Mouse (Mus musculus): ENCODE data around the gene BC024978. TPM values are rescaled to one million over a fixed set of nuclear protein-coding genes. Genes with fewer than 3 reads are reported as not detected.
A peak's percentile ranks its signal among the peaks of the same experiment; 100 is the strongest.
"Not testable (repeated sequence)": the region's sequence is repeated elsewhere in the genome, so short reads cannot be mapped to it uniquely, and the experiment has no call there.

The BC024978 gene
- polyA plus RNA-seq, 1 experiment from 2014 or later = 2.5 TPM

DNA sequence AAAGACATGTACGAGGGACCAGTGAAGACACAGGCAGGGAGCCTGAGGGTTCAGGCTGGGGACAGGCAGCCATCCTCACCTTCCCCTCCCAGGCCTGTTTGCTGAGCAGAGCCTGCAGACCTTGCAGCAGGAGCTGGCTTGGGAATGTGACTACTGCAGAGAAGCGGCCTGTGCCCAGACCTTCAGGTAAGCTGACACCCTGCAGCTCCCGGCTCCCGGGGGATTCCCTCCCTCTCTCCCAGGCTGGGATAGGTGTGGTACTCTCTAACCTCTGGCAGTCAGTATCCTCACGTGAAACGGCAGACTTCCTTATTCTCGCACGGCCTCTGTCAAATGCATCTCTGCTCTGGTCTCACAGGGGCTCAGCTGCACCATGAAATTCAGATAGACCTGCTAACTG is 47.6 kb downstream of the BC024978 start:
- H3K36me3 ChIP-seq (ENCODE audit: insufficient read depth, low read length) = peaks cover 13% of the 10 kb centered on the region; the same call in 1 of the 2 replicates
- no peak overlapping the region for H3K9ac ChIP-seq (replicated peaks; ENCODE audit: low read depth)
- no peaks in the 10 kb centered on the region for H3K9me3 ChIP-seq (ENCODE audit: low read length)
- H3K4me2 ChIP-seq (replicated peaks; ENCODE audit: low read depth, low read length) = no peak overlapping the region
- no peak for ATAC-seq
- no peaks in the 10 kb centered on the region for H3K4me1 ChIP-seq (ENCODE audit: insufficient read depth, low read depth, low read length)
- 43% methylated on average over 8 of the region's 8 CpGs for WGBS
- H3K27me3 ChIP-seq (replicated peaks; ENCODE audit: insufficient read depth, low read length) = no peaks in the 10 kb centered on the region
- DNase-seq (ENCODE audit: low spot score) = no peak
- H3K4me3 ChIP-seq (ENCODE audit: low read depth, low read length) = no peak overlapping the region
- TF ChIP-seq EP300 (IDR thresholded peaks at IDR 0.05) = no peak
- no peak overlapping the region for H3K27ac ChIP-seq (ENCODE audit: low read length)

DNA sequence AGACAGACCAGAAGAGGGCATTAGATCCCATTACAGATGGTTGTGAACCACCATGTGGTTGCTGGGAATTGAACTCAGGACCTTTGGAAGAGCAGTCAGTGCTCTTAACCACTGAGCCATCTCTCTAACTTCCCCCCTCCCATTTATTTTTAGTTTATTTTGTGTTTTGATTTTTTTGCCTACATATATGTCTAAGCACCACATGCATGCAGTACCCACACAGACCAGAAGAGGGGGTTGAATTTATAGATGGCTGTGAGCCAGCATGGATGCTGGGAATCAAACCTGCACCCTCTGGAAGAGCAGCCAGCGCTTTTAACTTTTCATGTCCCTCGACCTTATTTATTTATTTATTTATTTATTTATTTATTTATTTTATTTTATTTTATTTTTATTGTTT is 48.5 kb downstream of the BC024978 start:
- H3K27ac ChIP-seq (ENCODE audit: low read length); H3K4me2 ChIP-seq (replicated peaks; ENCODE audit: low read depth, low read length); H3K4me1 ChIP-seq (ENCODE audit: insufficient read depth, low read depth, low read length); H3K9ac ChIP-seq (replicated peaks; ENCODE audit: low read depth); ATAC-seq; H3K9me3 ChIP-seq (ENCODE audit: low read length); H3K27me3 ChIP-seq (replicated peaks; ENCODE audit: insufficient read depth, low read length); H3K4me3 ChIP-seq (ENCODE audit: low read depth, low read length): not testable (repeated sequence)
- 91% methylated on average over 2 of the region's 2 CpGs for WGBS
- peaks cover 13% of the 10 kb centered on the region; the same call in 1 of the 2 replicates for H3K36me3 ChIP-seq (ENCODE audit: insufficient read depth, low read length)
- peak; percentile 63 for TF ChIP-seq CTCF (IDR thresholded peaks at IDR 0.05)
- peak; percentile 19 for DNase-seq (ENCODE audit: low spot score)

DNA sequence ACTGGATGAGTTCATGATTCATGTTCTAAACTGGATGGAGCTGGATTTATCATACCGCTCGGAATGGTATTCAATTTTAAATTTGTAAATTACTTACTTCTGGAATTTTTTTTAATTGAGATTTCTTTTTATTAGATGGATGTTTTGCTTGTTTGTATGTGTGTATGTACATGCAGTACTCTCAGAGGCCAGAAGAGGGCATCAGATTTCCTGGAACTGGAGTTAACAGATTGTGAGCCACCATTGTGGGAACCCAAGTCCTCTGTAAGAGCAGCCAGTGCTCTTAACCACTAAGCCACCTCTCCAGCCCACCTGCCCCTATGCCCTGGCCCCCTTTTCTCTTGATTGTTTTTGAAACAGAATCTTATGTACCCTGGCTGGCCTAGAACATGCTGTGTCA is 53.6 kb downstream of the BC024978 start:
- DNase-seq (ENCODE audit: low spot score) (peak; percentile 49), ATAC-seq (no peak)
- no peaks in the 10 kb centered on the region for H3K4me1 ChIP-seq (ENCODE audit: insufficient read depth, low read depth, low read length)
- no peak overlapping the region for H3K27ac ChIP-seq (ENCODE audit: low read length)
- peaks cover 10% of the 10 kb centered on the region; the same call in 1 of the 2 replicates for H3K36me3 ChIP-seq (ENCODE audit: insufficient read depth, low read length)
- H3K9ac ChIP-seq (replicated peaks; ENCODE audit: low read depth) = no peak overlapping the region
- no peaks in the 10 kb centered on the region for H3K27me3 ChIP-seq (replicated peaks; ENCODE audit: insufficient read depth, low read length)
- no peak overlapping the region for H3K4me2 ChIP-seq (replicated peaks; ENCODE audit: low read depth, low read length)
- no peak for TF ChIP-seq EP300 (IDR thresholded peaks at IDR 0.05)
- TF ChIP-seq CTCF (IDR thresholded peaks at IDR 0.05) = peak; percentile 64
- no peaks in the 10 kb centered on the region for H3K9me3 ChIP-seq (ENCODE audit: low read length)
- H3K4me3 ChIP-seq (ENCODE audit: low read depth, low read length) = no peak overlapping the region
- 93% methylated on average over 2 of the region's 2 CpGs for WGBS

DNA sequence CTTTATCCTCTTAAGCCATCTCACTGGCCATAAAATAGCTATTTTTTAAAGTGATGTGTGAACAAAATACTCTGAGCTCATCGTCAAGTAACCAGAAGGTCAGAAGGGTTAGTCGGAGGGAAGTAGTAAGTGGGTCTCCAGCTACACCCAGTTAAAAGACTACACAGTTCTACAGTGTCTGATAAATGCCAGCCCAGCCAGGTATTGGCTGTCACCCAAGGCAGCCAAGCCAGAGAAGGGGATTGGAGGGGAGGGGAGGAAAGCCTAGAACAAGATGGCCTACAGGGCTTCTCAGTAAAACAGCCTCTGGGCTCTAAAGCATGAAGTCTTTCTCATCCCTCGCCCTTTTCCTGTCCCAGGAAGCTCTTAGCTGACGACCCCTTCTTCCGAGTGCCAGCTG is 54.3 kb downstream of the BC024978 start:
- H3K27me3 ChIP-seq (replicated peaks; ENCODE audit: insufficient read depth, low read length) = no peaks in the 10 kb centered on the region
- H3K9me3 ChIP-seq (ENCODE audit: low read length) = no peaks in the 10 kb centered on the region
- H3K4me1 ChIP-seq (ENCODE audit: insufficient read depth, low read depth, low read length) = no peaks in the 10 kb centered on the region
- WGBS = 69% methylated on average over 5 of the region's 5 CpGs
- H3K4me2 ChIP-seq (replicated peaks; ENCODE audit: low read depth, low read length) = no peak overlapping the region
- ATAC-seq (no peak), DNase-seq (ENCODE audit: low spot score) (no peak)
- H3K4me3 ChIP-seq (ENCODE audit: low read depth, low read length) = no peak overlapping the region
- H3K36me3 ChIP-seq (ENCODE audit: insufficient read depth, low read length) = peaks cover 10% of the 10 kb centered on the region; the same call in 1 of the 2 replicates
- no peak overlapping the region for H3K27ac ChIP-seq (ENCODE audit: low read length)
- TF ChIP-seq CTCF (IDR thresholded peaks at IDR 0.05) = no peak
- no peak for TF ChIP-seq EP300 (IDR thresholded peaks at IDR 0.05)
- no peak overlapping the region for H3K9ac ChIP-seq (replicated peaks; ENCODE audit: low read depth)

DNA sequence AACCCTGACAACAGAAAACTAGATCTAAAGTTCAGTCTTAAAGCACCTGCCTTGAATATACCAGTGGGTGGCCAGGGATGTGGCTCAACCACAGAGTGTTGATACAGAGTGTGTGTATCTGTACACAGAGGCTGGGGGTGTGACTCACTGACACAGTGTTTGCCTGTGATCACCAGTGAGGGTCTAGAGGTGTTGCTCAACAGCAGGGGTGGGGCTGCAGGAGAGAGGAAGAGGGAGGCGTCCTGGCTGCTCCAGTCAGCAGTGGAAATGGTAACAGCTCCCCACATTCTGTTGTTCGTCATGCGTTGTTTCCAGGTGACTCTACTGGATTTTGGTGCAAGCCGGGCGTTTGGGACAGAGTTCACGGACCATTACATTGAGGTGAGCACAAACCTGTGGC is 56.4 kb downstream of the BC024978 start:
- no peak overlapping the region for H3K4me3 ChIP-seq (ENCODE audit: low read depth, low read length)

DNA sequence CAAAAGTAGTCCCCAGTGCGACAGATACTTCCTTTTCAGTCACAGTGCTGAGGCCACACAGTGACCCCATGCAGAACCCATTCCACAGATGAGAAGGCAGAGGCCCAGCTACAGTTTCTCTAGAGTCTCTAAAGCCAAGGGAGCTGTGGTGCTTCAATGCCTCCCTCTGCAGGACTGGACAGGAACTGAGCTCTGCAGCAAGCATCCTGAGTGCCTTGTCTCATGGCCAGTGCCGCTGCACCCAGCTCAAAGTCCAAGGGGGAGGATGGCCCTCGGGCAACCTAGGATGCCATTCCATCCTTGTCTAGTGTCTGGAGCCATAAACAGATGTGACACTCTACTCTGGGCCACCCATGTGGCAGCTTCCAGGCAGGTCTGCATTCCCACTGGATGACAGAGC is 60.1 kb downstream of the BC024978 start:
- Histone ChIP-seq H3K36me3 (ENCODE audit: insufficient read depth, low read length) (no peaks in the 10 kb centered on the region), H3K4me2 (replicated peaks; ENCODE audit: low read depth, low read length) (no peak overlapping the region), H3K27ac (ENCODE audit: low read length) (no peak overlapping the region), H3K9me3 (ENCODE audit: low read length) (no peaks in the 10 kb centered on the region), H3K4me1 (ENCODE audit: insufficient read depth, low read depth, low read length) (peaks cover 10% of the 10 kb centered on the region; the same call in 1 of the 2 replicates), H3K27me3 (replicated peaks; ENCODE audit: insufficient read depth, low read length) (no peaks in the 10 kb centered on the region), H3K4me3 (ENCODE audit: low read depth, low read length) (no peak overlapping the region), H3K9ac (replicated peaks; ENCODE audit: low read depth) (no peak overlapping the region)
- 66% methylated on average over 3 of the region's 3 CpGs for WGBS
- ATAC-seq (no peak), DNase-seq (ENCODE audit: low spot score) (peak; percentile 36)
- TF ChIP-seq CTCF (IDR thresholded peaks at IDR 0.05) (peak; percentile 67), EP300 (IDR thresholded peaks at IDR 0.05) (no peak)

More for the DNA sequence above, 56.4 kb downstream of the BC024978 start:
- H3K4me1 ChIP-seq (ENCODE audit: insufficient read depth, low read depth, low read length) = no peaks in the 10 kb centered on the region
- H3K9me3 ChIP-seq (ENCODE audit: low read length) = no peaks in the 10 kb centered on the region
- no peaks in the 10 kb centered on the region for H3K36me3 ChIP-seq (ENCODE audit: insufficient read depth, low read length)
- H3K27ac ChIP-seq (ENCODE audit: low read length) = 0 out of 2 replicates have a peak overlapping the region, but pooled peaks have one; percentile 26
- TF ChIP-seq CTCF (IDR thresholded peaks at IDR 0.05) (no peak), EP300 (IDR thresholded peaks at IDR 0.05) (no peak)
- no peak overlapping the region for H3K4me2 ChIP-seq (replicated peaks; ENCODE audit: low read depth, low read length)
- H3K27me3 ChIP-seq (replicated peaks; ENCODE audit: insufficient read depth, low read length) = no peaks in the 10 kb centered on the region
- H3K9ac ChIP-seq (replicated peaks; ENCODE audit: low read depth) = no peak overlapping the region
- peak; percentile 83 for DNase-seq (ENCODE audit: low spot score)
- WGBS = 79% methylated on average over 6 of the region's 6 CpGs
- ATAC-seq = peak; percentile 91

Data from lung, postnatal 0 days (tissue).